Mouse (Mus musculus): ENCODE data around the gene Slc22a20.

Slc22a20 gene

GRCm38 (mm10) chr19:5990033-5990432 lies 4.1 kb upstream of the Slc22a20 start:
- DNase-seq (ENCODE audit: low read depth, low spot score), result no peak

- DNase-seq (ENCODE audit: low read depth, low spot score), result no peak
Measured at GRCm38 (mm10) chr19:5989585-5989984, 3.6 kb upstream of the Slc22a20 start.

GRCm38 (mm10) chr19:5988815-5989452 lies 3.0 kb upstream of the Slc22a20 start:
- DNase-seq (ENCODE audit: low read depth, low spot score), result no peak

- no peak for DNase-seq (ENCODE audit: low read depth, low spot score)
Measured at GRCm38 (mm10) chr19:5988027-5988814, 2.3 kb upstream of the Slc22a20 start.

- no peak for DNase-seq (ENCODE audit: low read depth, low spot score)
Measured at GRCm38 (mm10) chr19:5980477-5980876, 5.5 kb downstream of the Slc22a20 start.

- no peak for DNase-seq (ENCODE audit: low read depth, low spot score)
Measured at GRCm38 (mm10) chr19:5977717-5978116, 8.2 kb downstream of the Slc22a20 start.

- no peak for DNase-seq (ENCODE audit: low read depth, low spot score)
Measured at GRCm38 (mm10) chr19:5975676-5976075, 10.3 kb downstream of the Slc22a20 start.

- no peak for DNase-seq (ENCODE audit: low read depth, low spot score)
Measured at GRCm38 (mm10) chr19:5975112-5975511, 10.8 kb downstream of the Slc22a20 start.

GRCm38 (mm10) chr19:5967664-5968063 lies 18.3 kb downstream of the Slc22a20 start:
- DNase-seq (ENCODE audit: low read depth, low spot score), result no peak

- no peak for DNase-seq (ENCODE audit: low read depth, low spot score)
Measured at GRCm38 (mm10) chr19:5966786-5967185, 19.2 kb downstream of the Slc22a20 start.

GRCm38 (mm10) chr19:5965910-5966309 lies 20.0 kb downstream of the Slc22a20 start:
- no peak for DNase-seq (ENCODE audit: low read depth, low spot score)

- DNase-seq (ENCODE audit: low read depth, low spot score), result peak; percentile 49
Measured at GRCm38 (mm10) chr19:5965280-5965679, 20.7 kb downstream of the Slc22a20 start.

GRCm38 (mm10) chr19:5964804-5965203 lies 21.1 kb downstream of the Slc22a20 start:
- DNase-seq (ENCODE audit: low read depth, low spot score), result no peak

GRCm38 (mm10) chr19:5963883-5964562 lies 21.9 kb downstream of the Slc22a20 start, which contains the start of gene Pola2:
Pola2 (minus strand) TSS chr19:5964202.
- peak; percentile 77 for DNase-seq (ENCODE audit: low read depth, low spot score)

- no peak for DNase-seq (ENCODE audit: low read depth, low spot score)
Measured at GRCm38 (mm10) chr19:5962651-5963050, 23.3 kb downstream of the Slc22a20 start.

GRCm38 (mm10) chr19:5957371-5957770 lies 28.6 kb downstream of the Slc22a20 start:
- no peak for DNase-seq (ENCODE audit: low read depth, low spot score)

GRCm38 (mm10) chr19:5956685-5957084 lies 29.3 kb downstream of the Slc22a20 start:
- DNase-seq (ENCODE audit: low read depth, low spot score), result no peak

GRCm38 (mm10) chr19:5955704-5956670 lies 30.0 kb downstream of the Slc22a20 start:
- no peak for DNase-seq (ENCODE audit: low read depth, low spot score)

- no peak for DNase-seq (ENCODE audit: low read depth, low spot score)
Measured at GRCm38 (mm10) chr19:5954936-5955335, 31.0 kb downstream of the Slc22a20 start.

- no peak for DNase-seq (ENCODE audit: low read depth, low spot score)
Measured at GRCm38 (mm10) chr19:5954031-5954710, 31.8 kb downstream of the Slc22a20 start.
